Mouse (Mus musculus): ENCODE measurements around the gene 4933415F23Rik.

Gene 4933415F23Rik

DNA sequence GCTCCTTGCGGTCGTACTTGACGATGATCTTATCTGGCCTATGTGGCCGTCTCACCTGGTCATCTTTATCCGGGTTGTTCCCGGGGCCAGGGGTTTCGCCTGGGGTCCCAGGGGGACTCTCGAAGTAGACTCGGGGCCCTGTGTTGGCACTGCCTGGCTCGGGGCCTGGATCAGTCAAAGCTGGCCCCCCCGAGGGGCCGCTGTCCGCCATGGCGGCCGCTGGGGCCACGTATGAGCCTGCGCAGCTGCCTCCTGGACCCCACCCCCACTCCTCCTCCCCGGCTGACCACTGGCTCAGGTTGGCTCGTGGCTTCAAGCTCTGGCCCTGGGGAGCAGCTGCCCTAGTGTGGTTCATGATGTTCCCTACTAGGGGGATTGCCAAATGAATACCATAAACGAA, at the start of gene 4933415F23Rik:
TSS of gene 4933415F23Rik (minus strand) at position 233 of the 400 bp plus-strand sequence.
- no peak for DNase-seq (ENCODE audit: low spot score)

GRCm38 (mm10) chr1:23151722-23152121, 49.7 kb upstream of the 4933415F23Rik start:
- no peak for DNase-seq (ENCODE audit: low spot score)

GRCm38 (mm10) chr1:23146198-23146873, 44.3 kb upstream of the 4933415F23Rik start:
- no peak for DNase-seq (ENCODE audit: low spot score)

GRCm38 (mm10) chr1:23141121-23141811, 39.2 kb upstream of the 4933415F23Rik start:
- no peak for DNase-seq (ENCODE audit: low spot score)

DNA sequence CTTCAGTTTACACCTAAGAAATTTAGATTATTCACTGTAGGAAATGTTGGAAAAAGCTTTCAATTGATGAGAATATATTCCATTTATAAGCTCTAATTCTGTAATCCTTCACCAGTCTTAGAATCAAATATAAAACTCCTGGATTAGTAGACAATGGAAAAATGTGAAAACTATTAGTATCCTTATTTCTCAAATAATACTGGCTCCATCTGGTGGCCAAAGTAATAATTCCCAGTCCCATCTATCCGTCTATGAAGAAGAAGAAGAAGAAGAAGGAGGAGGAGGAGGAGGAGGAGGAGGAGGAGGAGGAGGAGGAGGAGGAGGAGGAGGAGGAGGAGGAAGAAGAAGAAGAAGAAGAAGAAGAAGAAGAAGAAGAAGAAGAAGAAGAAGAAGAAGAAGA, 38.5 kb upstream of the 4933415F23Rik start:
- DNase-seq (ENCODE audit: low spot score) = peak; percentile 71

DNA sequence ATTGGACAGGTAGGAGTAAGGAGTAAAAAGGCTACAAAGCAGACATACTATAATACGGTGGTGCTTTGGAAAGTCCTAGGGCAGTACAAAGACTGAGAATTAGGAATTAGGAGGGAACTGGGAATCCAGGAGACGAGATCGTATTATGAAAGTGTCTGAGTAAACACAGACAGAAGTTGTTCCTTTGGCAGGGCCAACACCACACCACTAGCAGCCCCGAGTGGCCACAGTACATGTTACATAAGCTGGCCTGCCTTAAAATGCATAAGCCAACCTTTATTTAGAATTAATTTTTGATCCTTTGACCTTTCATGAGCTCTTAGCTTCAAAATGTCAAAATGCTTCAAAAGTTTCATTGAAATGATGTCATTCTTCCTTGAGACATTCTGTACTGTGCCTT, 18.8 kb upstream of the 4933415F23Rik start:
- no peak for DNase-seq (ENCODE audit: low spot score)

- DNase-seq (ENCODE audit: low spot score) = no peak
Observed at GRCm38 (mm10) chr1:23119406-23119805, 17.4 kb upstream of the 4933415F23Rik start.

- peak; percentile 9 for DNase-seq (ENCODE audit: low spot score)
Observed at GRCm38 (mm10) chr1:23117423-23117822, 15.4 kb upstream of the 4933415F23Rik start.

DNA sequence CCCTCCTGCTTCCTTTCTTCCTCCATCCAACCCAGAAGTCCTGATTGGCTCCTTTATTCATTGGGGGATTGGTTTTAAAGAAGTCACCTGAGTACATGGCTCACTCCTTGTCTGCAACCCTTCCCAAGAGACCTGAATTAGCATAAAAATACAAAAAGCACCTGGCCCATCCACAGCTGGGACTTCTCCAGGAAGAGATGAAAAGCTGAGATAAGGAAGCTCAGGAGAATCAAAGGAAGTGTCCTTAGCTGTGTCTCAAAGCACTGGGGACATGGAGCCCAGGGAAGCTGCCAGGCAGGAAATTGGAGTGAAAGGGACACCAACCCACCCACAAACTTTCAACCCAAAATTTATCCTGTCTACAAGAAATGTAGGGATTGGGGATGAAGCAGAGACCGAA, 7.1 kb upstream of the 4933415F23Rik start:
- no peak for DNase-seq (ENCODE audit: low spot score)

DNA sequence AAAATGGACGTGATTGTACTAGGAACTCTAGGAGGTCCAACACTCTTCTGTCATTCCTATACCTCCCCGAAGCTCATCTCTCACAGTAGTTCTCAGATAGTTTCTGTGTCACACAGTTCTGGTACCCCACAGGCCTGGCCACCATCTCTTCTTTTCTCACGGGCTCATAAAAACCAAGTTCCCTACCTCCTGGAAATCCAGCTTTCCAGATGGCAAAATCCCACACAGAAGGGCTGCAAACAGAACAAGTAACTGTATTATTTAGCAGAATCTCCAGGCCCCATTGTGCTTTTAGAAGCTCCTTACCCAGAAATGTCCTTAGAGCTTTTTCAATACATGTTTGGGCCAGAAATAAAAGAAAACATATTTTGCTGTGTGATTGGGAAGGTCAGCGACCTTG, 828 bp upstream of the 4933415F23Rik start:
- no peak for DNase-seq (ENCODE audit: low spot score)

DNA sequence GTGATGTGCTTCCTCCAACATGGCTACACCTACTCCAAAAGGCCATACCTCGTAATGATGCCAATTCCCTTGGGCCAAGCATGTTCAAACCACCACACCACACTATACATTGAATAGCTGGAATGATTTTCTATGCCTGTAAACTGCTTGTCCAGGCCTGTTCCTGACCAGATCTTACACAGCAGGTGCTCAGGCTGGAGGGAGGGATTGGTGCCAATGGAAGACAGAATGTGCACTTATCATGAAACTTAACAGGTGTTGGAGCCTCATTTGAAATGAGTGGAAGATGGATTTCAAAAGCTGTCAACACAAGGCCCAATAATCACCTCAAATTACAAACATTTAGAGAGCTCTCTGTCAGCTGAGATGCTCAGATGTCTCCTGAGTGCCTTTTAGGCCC, 2.3 kb downstream of the 4933415F23Rik start:
- DNase-seq (ENCODE audit: low spot score) = no peak

DNA sequence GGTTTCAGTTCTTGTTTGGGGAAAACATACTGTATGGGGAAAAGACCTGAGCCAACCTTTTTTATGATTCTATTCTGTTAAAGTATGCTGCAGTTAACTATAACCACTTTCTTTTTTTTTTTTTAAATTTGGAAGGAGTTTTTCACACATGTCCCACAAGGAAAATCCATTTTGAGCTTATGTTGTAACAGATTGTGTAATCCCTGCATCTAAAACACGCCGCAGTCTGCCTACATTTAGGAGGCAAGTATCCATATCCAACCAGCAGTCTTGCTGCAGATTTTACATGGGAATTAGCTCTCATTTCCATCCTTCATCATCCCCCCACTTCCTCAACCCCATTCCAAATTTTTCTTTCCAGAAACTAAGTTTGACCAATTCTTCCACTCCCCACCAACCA, 3.6 kb downstream of the 4933415F23Rik start:
- no peak for DNase-seq (ENCODE audit: low spot score)

DNA sequence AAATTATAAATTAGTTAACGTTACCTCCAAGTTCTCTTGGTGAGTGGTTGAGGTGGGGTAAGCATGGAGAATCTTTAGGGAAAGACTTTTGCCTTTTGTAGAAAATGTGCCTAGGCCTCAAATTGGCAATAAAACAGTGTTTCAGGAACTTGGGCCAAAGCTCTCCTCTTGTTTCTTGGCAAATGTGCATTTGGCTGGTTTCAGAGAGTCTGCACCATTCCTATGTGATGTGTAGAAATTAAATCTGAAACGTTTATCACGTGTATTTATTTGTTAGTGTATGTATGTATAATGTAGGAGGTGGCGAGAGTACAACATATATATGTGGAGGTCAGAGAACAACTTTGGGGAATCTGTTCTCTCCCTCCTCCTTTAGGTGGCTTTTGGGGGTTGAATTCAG, 4.1 kb downstream of the 4933415F23Rik start:
- no peak for DNase-seq (ENCODE audit: low spot score)

- no peak for DNase-seq (ENCODE audit: low spot score)
Observed at GRCm38 (mm10) chr1:23067715-23068114, 34.3 kb downstream of the 4933415F23Rik start.

- DNase-seq (ENCODE audit: low spot score) = no peak
Observed at GRCm38 (mm10) chr1:23064717-23065475, 37.2 kb downstream of the 4933415F23Rik start.

DNA sequence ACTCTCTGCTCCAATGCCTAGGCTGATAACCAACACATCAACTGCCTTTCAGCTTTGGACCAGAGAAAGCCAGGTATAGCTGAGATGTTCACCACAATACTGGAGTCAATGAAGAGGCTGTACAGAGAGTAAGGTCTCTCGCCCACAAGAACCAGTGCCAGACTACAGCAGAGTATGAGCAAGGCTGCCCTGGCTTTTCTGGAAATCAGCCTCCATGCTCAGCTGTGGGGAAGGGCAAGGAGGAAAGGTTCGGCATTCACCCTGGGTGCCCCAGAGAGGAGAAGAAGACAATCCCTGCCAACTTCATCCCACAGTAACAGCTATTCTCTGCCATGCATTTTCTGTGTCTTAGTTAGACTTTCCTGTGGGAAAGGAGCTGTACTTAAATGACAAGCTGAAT, 38.1 kb downstream of the 4933415F23Rik start:
- DNase-seq (ENCODE audit: low spot score) = no peak

- DNase-seq (ENCODE audit: low spot score) = peak; percentile 93
Observed at GRCm38 (mm10) chr1:23061614-23062373, 40.3 kb downstream of the 4933415F23Rik start.

DNA sequence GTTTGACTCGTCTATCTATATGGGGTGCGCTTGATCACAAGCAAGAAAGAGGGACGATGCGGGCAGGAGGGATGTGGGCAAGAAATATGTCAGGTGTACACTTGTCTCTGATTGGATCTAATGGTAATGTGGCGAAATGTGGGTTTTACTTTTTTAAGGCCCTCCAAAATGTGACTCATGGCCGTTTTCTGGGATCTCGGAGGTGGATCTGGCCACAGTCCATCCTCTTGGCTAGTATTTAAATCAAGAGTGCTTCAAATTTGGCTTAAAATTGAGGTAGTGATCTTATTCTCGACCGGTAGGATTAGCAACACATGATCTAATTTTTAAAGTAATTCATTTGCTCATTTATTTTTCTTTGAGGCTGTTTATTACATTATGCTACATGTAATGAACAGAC, 42.0 kb downstream of the 4933415F23Rik start:
- no peak for DNase-seq (ENCODE audit: low spot score)
